Mouse (Mus musculus) left cerebral cortex, postnatal 4 days (tissue): ENCODE results near the gene Rita1. TPM values are rescaled to one million over a fixed set of nuclear protein-coding genes. Genes with fewer than 3 reads are reported as not detected.

Experiments used
- DNase-seq: peaks from one replicate; pipeline ENCODE4 v3.0.0-alpha.2; 2022
- intact Hi-C: fragments of 180-260 bp; cut with DNase I; formaldehyde crosslinking; loops from one replicate; pipeline ENCODE4 v1.15.1; 2025
- total RNA-seq, 2 experiments: library from RNA; stranded (reverse); gene quantifications; 2 replicates each; pipeline ENCODE4 v1.2.3; 2021

The Rita1 gene
- total RNA-seq, 2 experiments from 2014 or later = 22.7 to 26.0 TPM

- intact Hi-C loops = no loop called here
- DNase-seq = no peak
These were observed 53.6 kb downstream of the Rita1 start for GRCm38 (mm10) chr5:120558762-120559161.

GRCm38 (mm10) chr5:120558041-120558440 lies 54.3 kb downstream of the Rita1 start:
- DNase-seq = no peak
- intact Hi-C loops = no loop called here

- no peak for DNase-seq
- intact Hi-C loops = no loop called here
These were observed 56.5 kb downstream of the Rita1 start for GRCm38 (mm10) chr5:120555871-120556270.

GRCm38 (mm10) chr5:120550673-120551072 lies 61.7 kb downstream of the Rita1 start:
- intact Hi-C loops = loop anchor here (2.0 kb wide), 1 partner anchor 54 kb away; no protein-coding TSS in a partner anchor
- DNase-seq = no peak

GRCm38 (mm10) chr5:120550137-120550536 lies 62.3 kb downstream of the Rita1 start:
- intact Hi-C loops = loop anchor here (2.0 kb wide), 1 partner anchor 55 kb away; no protein-coding TSS in a partner anchor
- no peak for DNase-seq

GRCm38 (mm10) chr5:120548236-120548850 lies 64.0 kb downstream of the Rita1 start:
- no peak for DNase-seq
- intact Hi-C loops = no loop called here

Other genes starting within 250 kb of the Rita1 start
- gene Lhx5, start 180.9 kb downstream of the Rita1 start, total RNA-seq = 1 to 10 TPM in 1 of 2 experiments, under 1 TPM in 1; 0.86 to 1.4 TPM
- gene Sdsl, start 139.8 kb downstream of the Rita1 start, total RNA-seq = 1 to 10 TPM; 2.4 to 3.7 TPM
- not detected for gene Sds, start 136.1 kb downstream of the Rita1 start, total RNA-seq
- gene Plbd2, start 109.0 kb downstream of the Rita1 start, total RNA-seq = 10 to 100 TPM; 38.8 to 43.9 TPM
- 1 to 10 TPM; 3.3 to 4.6 TPM for gene Slc8b1, start 101.4 kb downstream of the Rita1 start, total RNA-seq
- 10 to 100 TPM; 42.0 to 44.1 TPM for gene Tpcn1, start 23.9 kb downstream of the Rita1 start, total RNA-seq
- under 1 TPM; 0.58 to 0.64 TPM for gene Iqcd, start 23.6 kb downstream of the Rita1 start, total RNA-seq
- 10 to 100 TPM; 52.0 to 55.4 TPM for gene Ddx54, start 150 bp upstream of the Rita1 start, total RNA-seq
- under 1 TPM in 1 of 2 experiments, not detected in 1; 0.40 TPM for gene Cfap73, start 21.6 kb upstream of the Rita1 start, total RNA-seq
- gene Rasal1, start 36.2 kb upstream of the Rita1 start, total RNA-seq = 10 to 100 TPM; 42.2 to 54.6 TPM
- gene Dtx1, start 99.3 kb upstream of the Rita1 start, total RNA-seq = 100 to 1,000 TPM; 122 to 124 TPM
- gene Oas2, start 137.3 kb upstream of the Rita1 start, total RNA-seq = not detected
- gene Oas3, start 165.1 kb upstream of the Rita1 start, total RNA-seq = under 1 TPM in 1 of 2 experiments, not detected in 1; 0.18 TPM
- not detected for gene Oas1e, start 182.9 kb upstream of the Rita1 start, total RNA-seq
- gene Oas1c, start 199.9 kb upstream of the Rita1 start, total RNA-seq = 1 to 10 TPM; 1.0 to 1.3 TPM
- gene Oas1f, start 234.8 kb upstream of the Rita1 start, total RNA-seq = not detected
- gene Oas1h, start 248.8 kb upstream of the Rita1 start, total RNA-seq = not detected